Mouse (Mus musculus) retina, embryonic 14.5 days (tissue): ENCODE data around the gene Lsmem1.

ENCODE experiments used
- DNase-seq: peaks from one replicate; pipeline ENCODE4 v3.0.0-alpha.2; 2015; ENCODE audit warnings: low spot score

Lsmem1 gene

GRCm38 (mm10) chr12:40199302-40199701 lies at the start of gene Lsmem1:
Lsmem1 (minus strand) TSS chr12:40199490.
- no peak for DNase-seq

DNA sequence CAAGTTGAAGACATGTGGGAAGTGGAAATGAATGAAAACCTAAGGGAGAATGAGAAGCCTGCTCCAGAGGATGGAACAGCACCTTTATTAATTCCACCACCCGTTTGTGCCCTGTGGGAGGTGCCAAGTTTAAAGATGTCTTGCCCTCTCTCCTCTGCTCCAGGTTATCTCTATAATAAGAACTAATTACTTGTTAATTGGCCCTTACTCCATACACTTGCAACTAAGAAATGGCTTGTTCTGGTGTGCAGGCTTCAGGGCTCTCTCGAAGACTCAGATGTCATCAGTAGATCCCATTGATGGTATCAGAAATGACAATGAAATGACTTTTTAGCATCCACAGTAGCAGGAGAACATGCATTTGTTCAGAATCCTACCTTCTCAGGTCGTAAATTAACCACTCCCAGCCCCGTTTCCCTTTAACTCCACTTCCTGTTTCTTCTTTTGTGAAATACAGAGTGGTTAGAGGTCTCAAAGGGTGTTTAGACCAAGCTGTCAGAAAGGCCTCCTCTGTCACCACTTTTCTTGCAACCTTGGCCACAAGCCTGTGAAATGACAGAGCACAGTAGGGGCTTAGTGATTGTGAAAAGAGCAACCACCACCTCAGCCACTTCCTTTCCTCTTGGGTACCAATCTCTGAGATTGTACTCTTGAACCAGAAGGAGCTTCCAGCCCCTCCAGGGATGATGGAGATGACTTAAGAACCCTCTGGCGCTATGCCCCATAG lies 49.3 kb upstream of the Lsmem1 start, which contains the start of gene Ifrd1:
Gene Ifrd1 (minus strand): TSS at position 51 of the 727 bp plus-strand sequence.
- DNase-seq: no peak

DNA sequence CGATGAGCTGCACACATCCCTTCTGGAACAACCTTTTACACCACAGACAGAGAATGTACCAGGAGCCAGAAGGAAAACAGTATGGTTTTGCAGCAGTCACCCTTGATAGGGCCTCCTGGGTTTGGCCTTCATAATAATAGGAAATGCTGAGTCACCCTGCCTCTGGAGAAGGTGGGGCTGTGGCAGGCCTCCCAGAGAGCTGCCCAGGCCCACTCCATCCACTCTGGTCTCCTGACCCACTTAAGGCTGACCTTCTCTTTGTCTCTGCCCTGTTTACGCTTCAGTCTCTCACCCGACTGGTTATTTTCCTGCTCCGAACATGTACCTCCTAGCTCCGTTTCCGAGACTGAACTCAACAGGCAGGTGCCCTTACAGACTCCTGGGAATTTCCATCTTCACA lies 48.7 kb upstream of the Lsmem1 start:
- DNase-seq: peak; percentile 65

- no peak for DNase-seq
Observed at GRCm38 (mm10) chr12:40247384-40247783, 48.1 kb upstream of the Lsmem1 start.

GRCm38 (mm10) chr12:40245434-40245970 lies 46.2 kb upstream of the Lsmem1 start:
- no peak for DNase-seq

DNA sequence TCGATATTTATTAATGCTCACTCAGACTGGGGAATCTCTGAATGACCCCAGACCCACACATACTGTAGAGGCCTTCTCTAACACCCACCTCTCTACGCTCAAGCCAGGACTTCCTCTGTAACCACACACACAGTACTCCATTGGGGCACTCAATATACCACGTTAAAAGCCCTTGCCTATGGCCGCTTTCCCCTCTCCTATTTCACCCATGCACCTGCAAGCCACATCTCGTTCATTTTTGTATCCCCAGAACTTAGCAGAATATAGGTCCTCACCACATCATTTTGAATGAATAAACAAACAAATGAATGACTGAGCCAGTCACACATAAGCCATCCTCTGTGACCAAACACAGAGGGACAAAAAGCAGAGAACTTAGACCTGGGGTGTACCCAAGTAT lies 45.6 kb upstream of the Lsmem1 start:
- DNase-seq: no peak

DNA sequence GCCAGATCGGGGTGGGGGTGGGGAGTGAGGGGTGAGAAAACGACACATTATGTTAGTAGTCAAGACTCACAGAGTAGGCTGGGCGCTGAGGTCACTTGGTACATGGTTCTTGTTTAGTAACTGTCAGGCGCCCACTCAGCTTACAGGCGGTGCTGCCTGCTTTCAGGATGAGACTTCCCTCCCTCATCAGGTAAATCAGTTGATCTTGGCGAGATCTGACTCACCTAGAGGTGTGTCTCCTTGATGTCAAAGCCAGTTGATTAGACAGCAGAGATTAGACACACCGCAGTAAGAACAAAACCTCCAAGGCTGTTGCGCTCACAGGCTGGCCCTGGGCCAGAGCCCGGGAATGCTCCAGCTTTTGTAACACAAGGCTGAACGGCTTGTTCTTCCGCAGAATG lies 44.5 kb upstream of the Lsmem1 start:
- no peak for DNase-seq

GRCm38 (mm10) chr12:40243241-40243640 lies 44.0 kb upstream of the Lsmem1 start:
- no peak for DNase-seq

- DNase-seq: no peak
Observed at GRCm38 (mm10) chr12:40239161-40239560, 39.9 kb upstream of the Lsmem1 start.

DNA sequence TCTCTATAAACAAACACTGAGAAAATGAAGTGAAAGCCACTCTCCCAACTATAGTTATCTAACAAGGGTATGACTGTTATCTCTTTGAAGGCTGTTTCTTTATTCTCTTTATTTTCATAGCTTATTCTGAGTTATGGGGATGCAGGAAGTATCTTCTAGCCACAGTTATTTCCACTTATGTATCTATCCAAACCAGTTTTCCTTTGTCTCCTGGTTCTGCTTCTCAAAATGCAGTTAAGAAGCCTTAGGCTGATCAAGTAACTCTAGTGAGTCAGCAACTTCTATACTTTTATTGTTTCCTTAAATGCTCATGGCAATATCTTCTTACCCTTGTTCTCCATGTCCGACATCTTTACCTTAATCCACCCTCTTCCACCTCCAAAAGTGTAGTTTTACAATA lies 32.9 kb upstream of the Lsmem1 start:
- no peak for DNase-seq

DNA sequence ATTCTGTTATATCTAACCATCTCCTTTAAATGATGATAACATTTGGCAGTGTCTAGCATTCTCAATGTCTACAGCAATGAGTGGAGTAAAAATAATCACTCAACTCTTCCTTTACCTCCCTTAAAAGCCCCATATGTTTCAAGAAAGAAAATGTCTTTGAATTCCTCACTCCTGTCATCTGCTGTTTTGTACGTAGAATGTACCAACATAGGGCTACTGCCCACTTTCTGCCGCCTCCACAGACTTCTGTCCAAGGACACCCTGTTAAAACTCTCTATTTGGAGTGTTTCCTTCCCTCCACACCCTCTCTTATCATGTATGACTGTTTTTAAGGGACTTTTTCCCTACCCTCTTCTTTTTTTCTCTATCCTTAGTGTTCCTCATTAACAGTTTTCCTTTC lies 32.3 kb upstream of the Lsmem1 start:
- no peak for DNase-seq

DNA sequence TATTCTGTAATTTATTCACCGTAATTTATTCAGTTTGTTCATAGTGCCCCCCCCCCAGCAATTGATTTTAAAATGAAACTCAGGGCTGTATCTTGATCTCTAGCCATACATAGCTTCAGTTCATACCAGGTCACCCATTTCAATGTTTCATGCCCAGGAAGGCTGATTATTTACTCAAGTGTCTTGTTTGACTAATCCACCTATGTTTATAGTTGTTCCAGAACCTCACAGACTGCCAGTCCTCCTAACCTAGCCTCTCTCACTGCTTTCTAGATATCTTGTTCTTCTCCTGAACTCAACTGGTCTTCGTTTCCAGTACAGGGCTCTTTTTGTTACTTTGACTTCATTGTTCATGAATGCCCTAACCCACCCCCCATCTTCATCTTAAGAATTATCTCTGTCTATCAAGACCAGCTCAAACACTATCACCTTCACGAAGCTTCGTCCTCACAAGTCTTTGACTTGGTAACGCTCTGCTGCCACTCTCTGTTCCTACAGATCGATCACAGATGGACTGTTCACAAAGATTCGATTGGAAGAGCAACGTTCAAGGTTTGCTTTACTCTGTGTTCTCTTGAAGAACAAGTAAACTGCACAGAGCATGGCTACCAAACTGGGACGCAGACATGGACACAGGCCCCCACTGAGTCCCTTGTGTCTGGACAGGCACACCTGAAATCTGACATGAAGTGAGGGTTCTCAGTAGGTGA lies 25.0 kb upstream of the Lsmem1 start:
- no peak for DNase-seq

- DNase-seq: no peak
Observed at GRCm38 (mm10) chr12:40223676-40224075, 24.4 kb upstream of the Lsmem1 start.

- peak; percentile 99 for DNase-seq
Observed at GRCm38 (mm10) chr12:40223082-40223619, 23.9 kb upstream of the Lsmem1 start.

- DNase-seq: peak; percentile 97
Observed at GRCm38 (mm10) chr12:40222251-40223081, 23.2 kb upstream of the Lsmem1 start.

GRCm38 (mm10) chr12:40221611-40222010 lies 22.3 kb upstream of the Lsmem1 start:
- DNase-seq: no peak

- no peak for DNase-seq
Observed at GRCm38 (mm10) chr12:40220896-40221295, 21.6 kb upstream of the Lsmem1 start.

- no peak for DNase-seq
Observed at GRCm38 (mm10) chr12:40220001-40220570, 20.8 kb upstream of the Lsmem1 start.

GRCm38 (mm10) chr12:40218430-40218945 lies 19.2 kb upstream of the Lsmem1 start:
- DNase-seq: no peak

GRCm38 (mm10) chr12:40217776-40218175 lies 18.5 kb upstream of the Lsmem1 start:
- DNase-seq: no peak
